Comparison of ENCODE assay signal across 8 mouse cellular contexts in genomic region chr6:117905260-117905930, GRCm38 (mm10). TPM values are rescaled to one million over a fixed set of nuclear protein-coding genes. Genes with fewer than 3 reads are reported as not detected.
A peak's percentile ranks its signal among the peaks of the same experiment; 100 is the strongest.
DNase-seq lines count a peak whose midpoint lies in the region; ATAC-seq and TF ChIP-seq lines count a peak whose summit lies in the region.

No protein-coding gene starts in this region.

- WGBS in kidney, embryonic 15.5 days: 18% methylated on average over 4 of the region's 4 CpGs
- 30% methylated on average over 4 of the region's 4 CpGs for WGBS in hindbrain, embryonic 15.5 days
- 26% methylated on average over 4 of the region's 4 CpGs for WGBS in midbrain, embryonic 14.5 days

- peaks cover 30% of the 10 kb centered on the region for H3K4me1 ChIP-seq in kidney, embryonic 15.5 days
- H3K4me1 ChIP-seq in cortical plate, adult 2 months (ENCODE audit: control insufficient read depth, insufficient read depth, low read length): peaks cover 4% of the 10 kb centered on the region; the same call in 1 of the 2 replicates
- H3K4me1 ChIP-seq in hindbrain, embryonic 15.5 days (replicated peaks): peaks cover 26% of the 10 kb centered on the region
- H3K4me1 ChIP-seq in midbrain, embryonic 14.5 days (ENCODE audit: control insufficient read depth, insufficient read depth, low read length): peaks cover 20% of the 10 kb centered on the region

- H3K4me3 ChIP-seq in kidney, embryonic 15.5 days (replicated peaks): peak overlapping the region; percentile 97
- peak overlapping the region; percentile 65; the same call in 1 of the 2 replicates for H3K4me3 ChIP-seq in cortical plate, adult 2 months (ENCODE audit: insufficient read depth, low read length)
- H3K4me3 ChIP-seq in hindbrain, embryonic 15.5 days: peak overlapping the region; percentile 100
- H3K4me3 ChIP-seq in midbrain, embryonic 14.5 days (replicated peaks; ENCODE audit: low read depth, low read length): peak overlapping the region; percentile 98

- H3K27me3 ChIP-seq in kidney, embryonic 15.5 days: no peaks in the 10 kb centered on the region
- no peaks in the 10 kb centered on the region for H3K27me3 ChIP-seq in hindbrain, embryonic 15.5 days
- no peaks in the 10 kb centered on the region for H3K27me3 ChIP-seq in midbrain, embryonic 14.5 days (ENCODE audit: control insufficient read depth, insufficient read depth, low read length)

- no peak for TF ChIP-seq CTCF in cortical plate, adult 2 months (IDR thresholded peaks at IDR 0.05; ENCODE audit: extremely low read depth, insufficient read depth, low read length)

- H3K27ac ChIP-seq in kidney, embryonic 15.5 days: peak overlapping the region; percentile 91
- no peak overlapping the region for H3K27ac ChIP-seq in cortical plate, adult 2 months (ENCODE audit: insufficient read depth, low read length)
- peak overlapping the region; percentile 77 for H3K27ac ChIP-seq in hindbrain, embryonic 15.5 days (replicated peaks)
- H3K27ac ChIP-seq in midbrain, embryonic 14.5 days (replicated peaks; ENCODE audit: low read depth, low read length): no peak overlapping the region

- no peaks in the 10 kb centered on the region for H3K36me3 ChIP-seq in kidney, embryonic 15.5 days
- H3K36me3 ChIP-seq in hindbrain, embryonic 15.5 days: no peaks in the 10 kb centered on the region
- H3K36me3 ChIP-seq in midbrain, embryonic 14.5 days (ENCODE audit: control insufficient read depth, insufficient read depth, low read length): no peaks in the 10 kb centered on the region

- peak overlapping the region; percentile 54 for H3K4me2 ChIP-seq in kidney, embryonic 15.5 days
- peak overlapping the region; percentile 62 for H3K4me2 ChIP-seq in hindbrain, embryonic 15.5 days
- peak overlapping the region; percentile 99 for H3K4me2 ChIP-seq in midbrain, embryonic 14.5 days (ENCODE audit: low read length)

- TF ChIP-seq POLR2A in cortical plate, adult 2 months (IDR thresholded peaks at IDR 0.05; ENCODE audit: extremely low read depth, insufficient read depth, low read length): no peak

- no peak for ATAC-seq in kidney, embryonic 15.5 days (replicated peaks; ENCODE audit: low FRiP score)
- no peak for ATAC-seq in hindbrain, embryonic 15.5 days (ENCODE audit: low FRiP score, low read depth)
- no peak for ATAC-seq in midbrain, embryonic 14.5 days (ENCODE audit: low FRiP score, low TSS enrichment)

- no peaks in the 10 kb centered on the region for H3K9me3 ChIP-seq in kidney, embryonic 15.5 days (replicated peaks)
- H3K9me3 ChIP-seq in hindbrain, embryonic 15.5 days: no peaks in the 10 kb centered on the region
- H3K9me3 ChIP-seq in midbrain, embryonic 14.5 days (ENCODE audit: control insufficient read depth, low read length): no peaks in the 10 kb centered on the region

- H3K9ac ChIP-seq in kidney, embryonic 15.5 days: peak overlapping the region; percentile 58
- H3K9ac ChIP-seq in hindbrain, embryonic 15.5 days: peak overlapping the region; percentile 53
- H3K9ac ChIP-seq in midbrain, embryonic 14.5 days (replicated peaks; ENCODE audit: low read length): peak overlapping the region; percentile 53; the same call in 1 of the 2 replicates

- DNase-seq in kidney, adult 18-20 months: no peak
- no peak for DNase-seq in midbrain, embryonic 14.5 days
- DNase-seq in ovary, postnatal 36 days (ENCODE audit: low spot score): no peak
- no peak for DNase-seq in ovary, postnatal 10 days (ENCODE audit: low spot score)
- no peak for DNase-seq in urinary bladder, postnatal 4 days (ENCODE audit: low spot score in 2 of 2)

RNA-seq across cellular contexts. Expression of gene Hnrnpf, which starts 5.3 kb away (rescaled TPM):
- 748 and 781 TPM in 2 replicates for polyA plus RNA-seq in kidney, embryonic 15.5 days (2015; fragmentation: Nextera tagmentation; extraction: Ambion mirVana)
- 101 and 111 TPM in 2 replicates for polyA plus RNA-seq in cortical plate, adult 2 months (2012; rRNA removed)
- polyA plus RNA-seq in hindbrain, embryonic 15.5 days (2015; fragmentation: Nextera tagmentation; extraction: Ambion mirVana): 270 and 273 TPM in 2 replicates
- 215 and 312 TPM in 2 replicates for polyA plus RNA-seq in midbrain, embryonic 14.5 days (2014; fragmentation: Nextera tagmentation; extraction: Ambion mirVana)

RNA-seq across cellular contexts. Expression of gene Fxyd4, which starts 32.1 kb away (rescaled TPM):
- 81.2 and 92.6 TPM in 2 replicates for polyA plus RNA-seq in kidney, embryonic 15.5 days (2015; fragmentation: Nextera tagmentation; extraction: Ambion mirVana)
- 0.17 TPM in 1 of 2 replicates, not detected in the other for polyA plus RNA-seq in cortical plate, adult 2 months (2012; rRNA removed)
- 2.4 and 3.9 TPM in 2 replicates for polyA plus RNA-seq in hindbrain, embryonic 15.5 days (2015; fragmentation: Nextera tagmentation; extraction: Ambion mirVana)
- polyA plus RNA-seq in midbrain, embryonic 14.5 days (2014; fragmentation: Nextera tagmentation; extraction: Ambion mirVana): 1.4 and 1.7 TPM in 2 replicates

RNA-seq across cellular contexts. Expression of gene Zfp239, which starts 43.5 kb away (rescaled TPM):
- 9.4 and 12.7 TPM in 2 replicates for polyA plus RNA-seq in kidney, embryonic 15.5 days (2015; fragmentation: Nextera tagmentation; extraction: Ambion mirVana)
- 34.0 and 34.5 TPM in 2 replicates for polyA plus RNA-seq in cortical plate, adult 2 months (2012; rRNA removed)
- 13.5 and 16.9 TPM in 2 replicates for polyA plus RNA-seq in hindbrain, embryonic 15.5 days (2015; fragmentation: Nextera tagmentation; extraction: Ambion mirVana)
- polyA plus RNA-seq in midbrain, embryonic 14.5 days (2014; fragmentation: Nextera tagmentation; extraction: Ambion mirVana): 10.1 and 13.2 TPM in 2 replicates

Comparison
In these comparisons a context has a peak if more than half of its experiments do, and no peak if none do; other contexts are left out.
1. H3K27ac ChIP-seq: peak in kidney, embryonic 15.5 days (single experiment) and hindbrain, embryonic 15.5 days (single experiment); none in cortical plate, adult 2 months (single experiment) and midbrain, embryonic 14.5 days (single experiment).
2. RNA of gene Fxyd4, which starts 32.1 kb away (polyA plus RNA-seq): 81.2 to 92.6 TPM in kidney, embryonic 15.5 days; 2.4 to 3.9 TPM in hindbrain, embryonic 15.5 days, 1.4 to 1.7 TPM in midbrain, embryonic 14.5 days and 0.17 TPM in cortical plate, adult 2 months; every median in the first group is over 10 times any median in the second.
3. Peak in every context shown above with its lines, with median percentiles within 50 percentile points of each other: H3K4me2 ChIP-seq, H3K4me3 ChIP-seq and H3K9ac ChIP-seq.